Mouse (Mus musculus): ENCODE measurements around the gene Prrt4. TPM values are rescaled to one million over a fixed set of nuclear protein-coding genes. Genes with fewer than 3 reads are reported as not detected.
"Not testable (repeated sequence)": the region's sequence is repeated elsewhere in the genome, so short reads cannot be mapped to it uniquely, and the experiment has no call there.

Prrt4 gene
- under 1 TPM; 0.16 to 0.28 TPM for polyA plus RNA-seq (2017; shearing (Covaris generic))

- peak; percentile 20 for ATAC-seq
Measured at GRCm38 (mm10) chr6:29178888-29179658, at the start of gene Prrt4. Gene Prrt4 (minus strand): TSS chr6:29179584.

DNA sequence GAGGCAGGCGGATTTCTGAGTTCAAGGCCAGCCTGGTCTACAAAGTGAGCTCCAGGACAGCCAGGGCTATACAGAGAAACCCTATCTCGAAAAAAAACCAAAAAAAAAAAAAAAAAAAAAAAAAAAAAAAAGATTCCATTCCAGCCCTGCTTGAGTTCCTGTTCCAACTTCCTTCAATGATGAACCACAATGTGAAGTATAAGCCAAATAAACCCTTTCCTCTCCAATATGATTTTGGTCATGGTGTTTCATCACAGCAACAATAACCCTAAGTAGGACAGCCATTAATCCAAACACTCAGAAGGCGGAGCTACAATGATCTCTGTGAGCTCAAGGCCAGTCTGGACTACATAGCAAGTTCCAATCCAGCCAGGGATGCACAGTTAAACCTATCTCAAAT lies 38.3 kb upstream of the Prrt4 start:
- not testable (repeated sequence) for ATAC-seq

GRCm38 (mm10) chr6:29215881-29216501 lies 36.6 kb upstream of the Prrt4 start, which contains the start of gene Impdh1:
Gene Impdh1 (minus strand): TSS chr6:29216364.
- ATAC-seq = peak; percentile 68

GRCm38 (mm10) chr6:29215181-29215580 lies 35.8 kb upstream of the Prrt4 start:
- no peak for ATAC-seq

- ATAC-seq = no peak
Measured at GRCm38 (mm10) chr6:29214776-29215175, 35.4 kb upstream of the Prrt4 start.

- no peak for ATAC-seq
Measured at GRCm38 (mm10) chr6:29214245-29214644, 34.9 kb upstream of the Prrt4 start.

- ATAC-seq = no peak
Measured at GRCm38 (mm10) chr6:29213436-29213835, 34.1 kb upstream of the Prrt4 start.

DNA sequence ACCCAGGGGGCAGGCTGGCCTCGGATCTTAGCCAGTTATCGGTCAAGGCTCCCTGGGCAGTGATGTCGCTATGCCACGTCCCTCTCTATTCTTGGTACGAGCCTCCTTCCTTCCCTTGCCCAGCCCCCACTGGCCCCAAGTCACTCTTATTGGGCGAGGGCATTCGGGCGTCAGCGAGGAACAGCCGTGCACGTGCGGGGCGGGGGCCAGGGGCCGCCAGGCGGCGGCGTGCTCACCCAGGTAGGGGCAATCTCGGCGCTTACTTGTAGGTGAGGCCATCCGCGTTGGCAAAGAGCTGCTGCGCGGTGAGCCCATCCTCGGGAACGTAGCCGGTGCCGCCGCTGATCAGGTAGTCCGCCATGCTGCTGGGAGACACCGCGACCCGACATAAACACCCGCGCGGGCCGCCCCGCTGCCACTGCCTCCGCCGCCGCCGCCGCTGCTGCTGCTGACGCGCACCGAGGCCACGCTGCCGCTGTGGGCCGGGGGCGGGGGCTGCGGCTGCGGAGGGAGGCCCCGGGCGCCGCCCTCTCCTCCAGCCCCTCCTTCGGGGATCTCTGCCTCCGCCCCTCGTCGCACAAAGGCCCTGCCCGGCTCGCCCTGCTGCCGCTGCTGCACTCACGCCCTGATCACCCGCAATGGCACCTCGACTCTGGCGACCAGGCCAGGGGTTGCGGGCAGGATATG lies 32.6 kb upstream of the Prrt4 start:
- peak; percentile 64 for ATAC-seq

DNA sequence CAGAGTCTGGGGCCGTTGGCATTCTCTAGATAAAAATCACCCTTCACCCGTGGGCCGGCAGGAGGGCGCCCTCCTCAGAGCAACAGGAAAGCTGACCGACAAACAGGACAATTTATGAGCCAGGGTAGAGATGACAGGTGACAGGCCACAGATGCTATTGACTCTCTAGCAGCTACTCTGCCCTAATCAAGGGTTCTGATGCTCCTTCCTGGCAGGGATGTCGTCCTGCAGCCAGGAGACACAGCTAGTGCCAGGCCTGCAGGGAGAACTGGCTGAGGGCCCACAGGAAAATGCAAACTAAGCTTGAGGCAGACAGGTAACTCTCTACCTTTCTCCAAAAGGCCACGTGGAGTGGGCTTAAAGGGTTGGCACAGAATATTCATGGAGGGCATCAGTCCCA lies 31.8 kb upstream of the Prrt4 start:
- no peak for ATAC-seq

DNA sequence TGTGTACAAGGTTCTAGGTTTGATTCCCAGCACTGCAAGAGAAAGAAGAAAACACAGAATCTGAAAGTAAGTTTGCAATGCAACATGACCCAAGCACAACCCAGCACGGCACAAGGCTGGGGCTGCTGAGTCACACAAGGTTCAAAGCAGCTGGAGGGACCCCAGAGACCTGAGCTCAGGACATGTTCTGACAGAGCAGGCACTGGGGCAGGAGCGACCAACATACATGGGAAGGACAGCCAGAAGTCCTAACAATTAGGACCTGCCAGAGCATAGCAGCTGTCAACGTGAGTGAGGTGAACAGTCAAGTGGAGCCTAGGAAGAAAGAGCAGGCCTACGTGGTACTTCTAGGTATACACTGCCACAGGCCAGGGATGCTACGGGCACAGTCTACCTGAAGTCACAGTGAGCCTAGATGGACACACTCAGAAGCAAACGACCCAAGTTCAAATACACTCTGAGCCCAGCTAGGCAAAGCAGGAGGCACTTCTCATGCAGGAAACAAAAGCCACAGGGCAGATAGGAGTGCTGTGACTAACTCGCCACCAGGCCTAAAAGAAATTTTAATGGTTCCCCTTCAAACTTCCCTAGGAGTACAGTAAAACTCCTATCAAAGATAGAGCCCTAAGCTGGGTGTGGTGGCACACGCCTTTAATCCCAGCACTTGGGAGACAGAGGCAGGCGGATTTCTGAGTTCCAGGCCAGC lies 31.0 kb upstream of the Prrt4 start:
- ATAC-seq = no peak

GRCm38 (mm10) chr6:29208178-29208577 lies 28.8 kb upstream of the Prrt4 start:
- no peak for ATAC-seq

- no peak for ATAC-seq
Measured at GRCm38 (mm10) chr6:29207017-29207416, 27.6 kb upstream of the Prrt4 start.

DNA sequence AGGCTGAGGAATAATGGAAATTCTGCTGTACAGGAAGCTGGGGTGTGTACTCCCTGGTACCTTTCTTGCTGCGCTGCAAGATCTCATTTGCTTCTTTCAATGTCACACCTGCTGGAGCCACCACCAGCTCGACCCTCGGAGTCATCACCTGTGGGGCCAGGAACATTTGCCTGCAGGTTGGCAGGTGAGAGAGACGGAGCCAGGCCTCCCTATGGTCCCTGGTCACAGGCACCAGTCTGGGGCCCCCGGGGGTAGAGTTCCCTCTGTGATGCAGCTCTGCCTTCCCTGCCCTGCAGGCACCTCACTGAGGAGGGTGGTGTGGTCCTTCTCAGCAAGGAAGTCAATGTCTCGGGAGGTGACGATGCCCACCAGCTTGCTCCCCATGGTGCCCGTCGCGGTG lies 26.6 kb upstream of the Prrt4 start:
- no peak for ATAC-seq

- ATAC-seq = peak; percentile 78
Measured at GRCm38 (mm10) chr6:29204932-29205614, 25.7 kb upstream of the Prrt4 start.

GRCm38 (mm10) chr6:29203861-29204585 lies 24.6 kb upstream of the Prrt4 start:
- no peak for ATAC-seq

GRCm38 (mm10) chr6:29203096-29203495 lies 23.7 kb upstream of the Prrt4 start:
- ATAC-seq = no peak

GRCm38 (mm10) chr6:29201988-29202387 lies 22.6 kb upstream of the Prrt4 start:
- ATAC-seq = no peak

GRCm38 (mm10) chr6:29201341-29201740 lies 22.0 kb upstream of the Prrt4 start:
- no peak for ATAC-seq

DNA sequence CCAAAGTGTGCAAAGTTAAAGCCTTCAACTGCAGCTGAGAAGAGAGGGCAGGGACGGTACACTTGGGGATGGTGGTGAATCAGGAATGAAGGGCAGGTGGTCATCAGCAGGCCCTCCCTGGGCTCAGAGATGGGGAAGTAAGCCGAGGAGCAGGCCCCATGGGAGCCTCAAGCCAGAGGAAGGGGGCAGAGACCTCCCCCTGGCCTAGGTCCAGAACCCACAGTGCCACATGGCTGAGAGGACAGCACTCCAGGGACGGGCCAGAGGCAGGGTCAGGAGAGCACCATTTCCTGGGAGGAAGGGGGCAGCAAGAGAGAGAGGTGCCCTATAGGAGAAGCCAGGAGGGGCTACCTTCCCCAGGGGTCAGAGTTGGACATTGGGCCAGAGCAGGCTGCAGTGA lies 21.1 kb upstream of the Prrt4 start:
- no peak for ATAC-seq

GRCm38 (mm10) chr6:29199223-29199855 lies 20.0 kb upstream of the Prrt4 start:
- ATAC-seq = no peak
